Mouse (Mus musculus) kidney, postnatal 0 days (tissue): ENCODE data around the gene Gm20388. TPM values are rescaled to one million over a fixed set of nuclear protein-coding genes. Genes with fewer than 3 reads are reported as not detected.
A peak's percentile ranks its signal among the peaks of the same experiment; 100 is the strongest.

Experiments used
- ATAC-seq: fragments of 200-750 bp; cut with Nextera tagmentation; replicated peaks from 2 replicates; pipeline ENCODE4 v1.8.0; 2017; ENCODE audit warnings: low read depth, moderate number of reproducible peaks, moderate TSS enrichment, moderate library complexity; ENCODE audit not compliant: low FRiP score
- DNase-seq: peaks from one replicate; pipeline ENCODE4 v3.0.0-alpha.2; 2016; ENCODE audit warnings: low spot score
- H3K27ac ChIP-seq: fragments of 300-500 bp; sonication (generic); 2 replicates; pipeline ENCODE4 v1.5.1; 2014; ENCODE audit warnings: mild to moderate bottlenecking
- H3K27me3 ChIP-seq: fragments of 300-500 bp; sonication (generic); 2 replicates; pipeline ENCODE4 v1.6.1; 2014; ENCODE audit warnings: low read length, mixed read lengths; ENCODE audit not compliant: insufficient read depth
- H3K36me3 ChIP-seq: fragments of 300-500 bp; sonication (generic); 2 replicates; pipeline ENCODE4 v1.6.1; 2014; ENCODE audit warnings: low read length, mixed read lengths; ENCODE audit not compliant: insufficient read depth
- H3K4me1 ChIP-seq: fragments of 300-500 bp; sonication (generic); replicated peaks from 2 replicates; pipeline ENCODE4 v1.6.1; 2014; ENCODE audit warnings: antibody characterized with exemption, low read length, mixed read lengths; ENCODE audit not compliant: insufficient read depth
- H3K4me2 ChIP-seq: fragments of 300-500 bp; sonication (generic); 2 replicates; pipeline ENCODE4 v1.6.1; 2014; ENCODE audit warnings: mild to moderate bottlenecking, low read length, moderate library complexity, mixed read lengths
- H3K4me3 ChIP-seq: fragments of 300-500 bp; sonication (generic); replicated peaks from 2 replicates; pipeline ENCODE4 v1.5.1; 2014; ENCODE audit warnings: low read depth, low read length
- H3K9ac ChIP-seq: fragments of 300-500 bp; sonication (generic); 2 replicates; pipeline ENCODE4 v1.6.1; 2014; ENCODE audit warnings: low read depth, low read length
- H3K9me3 ChIP-seq: fragments of 300-500 bp; sonication (generic); replicated peaks from 2 replicates; pipeline ENCODE4 v1.6.1; 2016; ENCODE audit warnings: low read length, inconsistent platforms, mixed read lengths
- CTCF ChIP-seq: IDR thresholded peaks from 2 replicates; pipeline ENCODE4 v1.5.1; 2016; ENCODE audit warnings: antibody characterized with exemption, low read depth, mild to moderate bottlenecking, moderate library complexity
- WGBS: fragments of 180-500 bp; shearing (Covaris S2); extraction: QIAGEN DNeasy Blood & Tissue Kit; methylation state at CpG from one replicate; pipeline ENCODE4 v1.1.7; 2014; 5-methylcytosine and 5-hydroxymethylcytosine counted together
- polyA plus RNA-seq: library from polyadenylated mRNA; unstranded; fragments of >200 nt; fragmentation: Nextera tagmentation; extraction: Ambion mirVana; gene quantifications from 2 replicates; pipeline ENCODE4 v1.2.1, GENCODE M21; 2015

The Gm20388 gene
- polyA plus RNA-seq, 1 experiment from 2014 or later, result not detected

DNA sequence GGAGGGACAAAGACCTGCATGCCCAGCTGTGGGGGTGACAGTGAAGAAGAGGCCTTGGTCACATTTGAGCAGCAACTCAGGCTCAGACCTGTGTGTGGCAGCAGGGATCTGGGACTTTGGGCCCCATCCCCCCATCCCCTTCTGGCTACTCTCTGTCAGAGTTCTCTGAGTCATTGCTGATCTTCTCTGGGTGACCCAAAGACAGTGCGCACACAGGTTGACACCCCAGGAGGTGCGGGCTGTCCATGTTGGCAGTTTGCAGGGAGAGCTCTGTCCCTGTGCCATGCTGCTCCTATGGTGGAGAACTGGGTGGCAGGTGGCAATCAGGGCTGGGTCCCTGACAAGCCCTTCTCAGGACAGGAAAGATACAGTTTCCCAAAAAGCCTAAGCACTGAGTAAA is 1859.0 kb downstream of the Gm20388 start:
- no peak overlapping the region for H3K9ac ChIP-seq
- WGBS, result 86% methylated on average over 2 of the region's 2 CpGs
- no peak for TF ChIP-seq CTCF

DNA sequence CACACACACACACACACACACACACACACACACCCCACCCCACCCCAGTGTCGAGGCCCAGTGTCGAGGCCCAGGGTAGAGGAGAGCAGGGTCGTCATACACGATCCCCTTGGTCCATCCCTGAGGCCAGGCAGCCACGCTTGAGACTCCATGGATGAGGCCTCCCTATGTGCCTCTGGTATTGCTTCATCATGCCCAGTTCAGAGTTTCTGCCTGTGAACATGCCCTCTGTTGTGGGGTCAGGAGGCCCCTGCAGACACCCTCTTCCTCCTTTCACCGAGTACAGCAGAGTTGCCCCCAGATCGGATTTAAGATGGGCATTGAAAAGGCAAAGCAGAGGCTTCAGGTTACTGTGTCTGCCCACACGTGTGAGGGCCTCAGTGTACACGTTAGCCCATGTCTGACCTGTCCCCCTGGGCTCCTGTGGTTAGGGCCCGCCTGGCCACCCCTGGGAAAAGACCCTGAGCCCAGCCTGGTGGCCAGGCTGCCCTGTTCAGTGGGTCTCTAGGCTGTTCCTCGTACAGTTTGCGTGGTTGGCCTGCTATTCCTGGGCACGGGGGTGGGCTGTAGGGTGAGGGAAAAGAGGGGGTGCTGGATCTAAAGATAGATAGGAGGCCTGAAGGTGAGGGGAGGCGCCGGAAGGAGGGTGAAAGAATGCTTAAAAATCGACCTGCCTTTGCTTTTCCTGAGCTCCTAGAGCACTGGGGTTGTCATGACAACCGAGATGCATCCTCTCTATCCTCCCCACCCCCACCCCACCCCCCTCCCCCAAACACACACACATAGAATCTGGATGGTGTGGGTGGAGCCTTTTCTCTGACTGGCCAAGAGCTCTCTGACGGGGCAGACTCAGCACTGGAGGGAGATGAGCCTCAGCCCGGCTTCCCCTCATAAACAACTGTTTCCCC is 1860.5 kb downstream of the Gm20388 start:
- 25% methylated on average over 19 of the region's 19 CpGs for whole genome bisulfite sequencing
- Histone ChIP-seq H3K4me1 (no peaks in the 10 kb centered on the region), H3K27ac (no peak overlapping the region), H3K36me3 (no peaks in the 10 kb centered on the region), H3K4me3 (no peak overlapping the region), H3K9ac (no peak overlapping the region), H3K4me2 (no peak overlapping the region), H3K27me3 (no peaks in the 10 kb centered on the region), H3K9me3 (no peaks in the 10 kb centered on the region)
- ATAC-seq, result no peak
- TF ChIP-seq CTCF, result no peak
- no peak for DNase-seq

More for the DNA sequence above, 1859.0 kb downstream of the Gm20388 start:
- DNase-seq (no peak), ATAC-seq (no peak)
- Histone ChIP-seq H3K4me3 (no peak overlapping the region), H3K4me1 (no peaks in the 10 kb centered on the region), H3K36me3 (no peaks in the 10 kb centered on the region), H3K27ac (no peak overlapping the region), H3K27me3 (no peaks in the 10 kb centered on the region), H3K9me3 (no peaks in the 10 kb centered on the region), H3K4me2 (no peak overlapping the region)

DNA sequence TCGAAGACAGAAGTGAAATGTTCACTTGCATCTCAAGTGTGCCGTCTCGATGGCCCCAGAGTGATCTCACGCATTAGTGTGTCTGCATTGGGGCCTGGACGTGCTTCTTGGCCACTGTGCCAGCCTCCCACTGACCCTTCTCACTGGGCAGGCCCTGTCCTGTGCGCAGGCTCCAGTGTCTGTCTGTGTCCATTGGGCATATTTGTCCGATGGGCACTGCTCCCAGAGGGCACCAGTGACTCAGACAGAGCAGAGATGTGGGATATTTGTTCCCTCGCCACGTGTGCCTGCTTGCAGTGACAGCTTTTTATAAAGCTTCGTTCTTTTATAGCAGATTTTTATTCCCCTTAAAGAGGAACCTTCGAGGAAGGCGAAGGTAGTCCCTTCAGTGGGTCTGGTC is 1863.2 kb downstream of the Gm20388 start:
- 80% methylated on average over 12 of the region's 12 CpGs for WGBS
- no peaks in the 10 kb centered on the region for H3K36me3 ChIP-seq
- TF ChIP-seq CTCF, result no peak
- DNase-seq (no peak), ATAC-seq (no peak)
- H3K4me3 ChIP-seq, result no peak overlapping the region
- no peak overlapping the region for H3K27ac ChIP-seq
- H3K9ac ChIP-seq, result no peak overlapping the region
- H3K27me3 ChIP-seq, result no peaks in the 10 kb centered on the region
- no peaks in the 10 kb centered on the region for H3K9me3 ChIP-seq
- H3K4me2 ChIP-seq, result no peak overlapping the region
- no peaks in the 10 kb centered on the region for H3K4me1 ChIP-seq

DNA sequence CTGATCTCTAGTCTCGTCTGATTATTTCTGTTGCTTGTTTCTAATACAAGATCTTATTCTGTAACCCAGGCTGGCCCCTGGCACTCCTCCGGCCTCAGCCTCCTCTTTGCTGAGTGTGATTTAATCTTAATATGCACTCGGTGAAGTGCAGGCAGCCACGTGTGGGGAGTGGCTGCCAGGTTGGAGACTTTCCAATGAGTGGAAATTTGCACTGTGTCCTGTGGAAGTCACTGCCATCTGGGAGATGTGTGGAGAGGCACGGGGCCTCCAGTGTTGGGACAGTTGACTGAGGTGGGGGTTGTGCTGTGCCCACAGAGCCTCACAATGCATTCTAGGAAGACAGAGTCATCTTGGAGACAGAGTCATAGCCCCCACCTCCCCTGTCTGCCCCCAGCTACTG is 1871.9 kb downstream of the Gm20388 start:
- Histone ChIP-seq H3K4me2 (no peak overlapping the region), H3K4me3 (no peak overlapping the region), H3K27ac (no peak overlapping the region), H3K27me3 (no peaks in the 10 kb centered on the region), H3K36me3 (no peaks in the 10 kb centered on the region), H3K9me3 (no peaks in the 10 kb centered on the region), H3K4me1 (no peaks in the 10 kb centered on the region), H3K9ac (no peak overlapping the region)
- WGBS, result 53% methylated on average over 5 of the region's 5 CpGs
- no peak for TF ChIP-seq CTCF
- ATAC-seq (no peak), DNase-seq (no peak)

DNA sequence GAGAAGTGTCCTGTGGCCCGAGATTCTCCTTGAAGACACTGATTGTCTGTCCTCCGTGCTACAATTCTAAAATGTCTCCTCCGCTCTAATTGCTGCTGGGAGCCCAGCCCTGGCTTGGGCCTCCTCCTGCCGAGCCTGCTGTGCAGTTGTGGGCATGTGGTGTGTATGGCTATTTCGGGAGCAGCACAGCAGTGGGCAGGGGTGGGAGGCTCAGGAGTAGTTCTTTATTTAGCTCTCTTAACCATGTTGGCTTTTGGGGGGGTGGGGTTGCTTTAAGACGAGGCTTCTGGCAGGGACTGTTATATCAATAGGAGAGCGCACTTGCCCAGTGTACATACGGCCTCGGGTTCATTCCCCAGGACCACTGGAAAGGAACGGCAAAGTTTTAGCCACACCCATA is 1875.9 kb downstream of the Gm20388 start:
- no peaks in the 10 kb centered on the region for H3K4me1 ChIP-seq
- no peak overlapping the region for H3K27ac ChIP-seq
- H3K4me3 ChIP-seq, result no peak overlapping the region
- H3K36me3 ChIP-seq, result no peaks in the 10 kb centered on the region
- no peak overlapping the region for H3K9ac ChIP-seq
- no peaks in the 10 kb centered on the region for H3K9me3 ChIP-seq
- H3K4me2 ChIP-seq, result no peak overlapping the region
- 29% methylated on average over 10 of the region's 10 CpGs for WGBS
- no peak for ATAC-seq
- no peak for TF ChIP-seq CTCF
- H3K27me3 ChIP-seq, result no peaks in the 10 kb centered on the region
- peak; percentile 8 for DNase-seq

DNA sequence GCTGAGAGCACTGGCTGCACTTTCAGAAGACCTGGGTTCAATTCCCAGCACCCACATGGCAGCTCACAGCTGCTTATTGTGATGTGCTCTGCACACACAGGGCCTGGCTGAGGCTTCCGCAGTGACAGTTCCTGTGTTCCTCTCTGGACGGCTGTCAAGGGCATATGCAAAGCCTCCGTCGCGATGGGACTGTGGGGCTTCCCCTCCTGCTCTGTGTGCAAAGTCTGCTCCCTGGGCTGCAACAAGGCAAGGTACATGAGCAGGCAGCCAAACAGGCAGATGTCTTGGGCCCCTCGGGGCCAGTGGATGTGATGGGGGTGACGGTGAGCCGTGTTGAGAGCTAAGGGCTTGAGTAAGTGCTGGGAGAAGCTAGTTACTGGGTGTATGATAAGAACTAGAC is 1878.1 kb downstream of the Gm20388 start:
- no peak for TF ChIP-seq CTCF
- Histone ChIP-seq H3K36me3 (no peaks in the 10 kb centered on the region), H3K4me2 (no peak overlapping the region), H3K27me3 (no peaks in the 10 kb centered on the region), H3K4me1 (no peaks in the 10 kb centered on the region), H3K27ac (no peak overlapping the region), H3K9me3 (no peaks in the 10 kb centered on the region), H3K4me3 (no peak overlapping the region), H3K9ac (no peak overlapping the region)
- WGBS, result 81% methylated on average over 8 of the region's 8 CpGs
- ATAC-seq (no peak), DNase-seq (no peak)
